Mouse (Mus musculus) kidney, adult 2 months (tissue): Measurements from ENCODE around the gene Enho.

Experiments
- CTCF ChIP-seq: fragments of 200-500 bp; conservative IDR thresholded peaks from 2 replicates; pipeline ENCODE4 v1.5.1; 2011; ENCODE audit warnings: low read depth, mild to moderate bottlenecking, control low read depth, low read length, moderate library complexity, mixed read lengths; ENCODE audit not compliant: insufficient read depth, insufficient read length
- POLR2A ChIP-seq: fragments of 200-500 bp; IDR thresholded peaks from one replicate; pipeline ENCODE4 v1.6.1; 2011; ENCODE audit warnings: low read depth, low read length, control low read depth

GRCm38 (mm10) chr4:41635224-41635623, 4.9 kb downstream of the Enho start:
- no peak for TF ChIP-seq POLR2A
- no peak; the same call in 1 of the 2 replicates for TF ChIP-seq CTCF
